Mouse (Mus musculus): ENCODE results near the gene Foxn2.
"Not testable (repeated sequence)": the region's sequence is repeated elsewhere in the genome, so short reads cannot be mapped to it uniquely, and the experiment has no call there.

The Foxn2 gene

GRCm38 (mm10) chr17:88440285-88441000, at the start of gene Foxn2:
Gene Foxn2, plus strand, starts transcription at chr17:88440711.
- DNase-seq (ENCODE audit: extremely low read depth, low read depth, low spot score), result no peak

- DNase-seq (ENCODE audit: extremely low read depth, low read depth, low spot score), result no peak
Observed at GRCm38 (mm10) chr17:88397501-88397900, 43.0 kb upstream of the Foxn2 start.

GRCm38 (mm10) chr17:88398090-88398489, 42.4 kb upstream of the Foxn2 start:
- DNase-seq (ENCODE audit: extremely low read depth, low read depth, low spot score), result no peak

- DNase-seq (ENCODE audit: extremely low read depth, low read depth, low spot score), result no peak
Observed at GRCm38 (mm10) chr17:88398854-88399253, 41.7 kb upstream of the Foxn2 start.

GRCm38 (mm10) chr17:88400122-88400521, 40.4 kb upstream of the Foxn2 start:
- no peak for DNase-seq (ENCODE audit: extremely low read depth, low read depth, low spot score)

GRCm38 (mm10) chr17:88400702-88401475, 39.6 kb upstream of the Foxn2 start:
- DNase-seq (ENCODE audit: extremely low read depth, low read depth, low spot score), result no peak

- DNase-seq (ENCODE audit: extremely low read depth, low read depth, low spot score), result no peak
Observed at GRCm38 (mm10) chr17:88403269-88403668, 37.2 kb upstream of the Foxn2 start.

GRCm38 (mm10) chr17:88404471-88404870, 36.0 kb upstream of the Foxn2 start:
- DNase-seq (ENCODE audit: extremely low read depth, low read depth, low spot score), result no peak

- DNase-seq (ENCODE audit: extremely low read depth, low read depth, low spot score), result no peak
Observed at GRCm38 (mm10) chr17:88405076-88405475, 35.4 kb upstream of the Foxn2 start.

- DNase-seq (ENCODE audit: extremely low read depth, low read depth, low spot score), result no peak
Observed at GRCm38 (mm10) chr17:88409706-88410105, 30.8 kb upstream of the Foxn2 start.

- no peak for DNase-seq (ENCODE audit: extremely low read depth, low read depth, low spot score)
Observed at GRCm38 (mm10) chr17:88413155-88413836, 27.2 kb upstream of the Foxn2 start.

- no peak for DNase-seq (ENCODE audit: extremely low read depth, low read depth, low spot score)
Observed at GRCm38 (mm10) chr17:88420426-88420825, 20.1 kb upstream of the Foxn2 start.

GRCm38 (mm10) chr17:88421246-88421645, 19.3 kb upstream of the Foxn2 start:
- peak; percentile 19 for DNase-seq (ENCODE audit: extremely low read depth, low read depth, low spot score)

- no peak for DNase-seq (ENCODE audit: extremely low read depth, low read depth, low spot score)
Observed at GRCm38 (mm10) chr17:88430719-88431118, 9.8 kb upstream of the Foxn2 start.

- no peak for DNase-seq (ENCODE audit: extremely low read depth, low read depth, low spot score)
Observed at GRCm38 (mm10) chr17:88431486-88431885, 9.0 kb upstream of the Foxn2 start.

GRCm38 (mm10) chr17:88431987-88432386, 8.5 kb upstream of the Foxn2 start:
- no peak for DNase-seq (ENCODE audit: extremely low read depth, low read depth, low spot score)

GRCm38 (mm10) chr17:88435322-88435721, 5.2 kb upstream of the Foxn2 start:
- no peak for DNase-seq (ENCODE audit: extremely low read depth, low read depth, low spot score)

- no peak for DNase-seq (ENCODE audit: extremely low read depth, low read depth, low spot score)
Observed at GRCm38 (mm10) chr17:88436284-88436683, 4.2 kb upstream of the Foxn2 start.

- DNase-seq (ENCODE audit: extremely low read depth, low read depth, low spot score), result not testable (repeated sequence)
Observed at GRCm38 (mm10) chr17:88436749-88437148, 3.8 kb upstream of the Foxn2 start.

- no peak for DNase-seq (ENCODE audit: extremely low read depth, low read depth, low spot score)
Observed at GRCm38 (mm10) chr17:88437391-88437790, 3.1 kb upstream of the Foxn2 start.

- DNase-seq (ENCODE audit: extremely low read depth, low read depth, low spot score), result no peak
Observed at GRCm38 (mm10) chr17:88439536-88440050, 918 bp upstream of the Foxn2 start.

All from fat pad, adult 2 months (tissue).